Mouse (Mus musculus) adrenal gland, postnatal 0 days (tissue): ENCODE results near the gene Otud3. TPM values are rescaled to one million over a fixed set of nuclear protein-coding genes. Genes with fewer than 3 reads are reported as not detected.

Experiments
- polyA plus RNA-seq: library from polyadenylated mRNA; unstranded; fragments of >200 nt; fragmentation: Nextera tagmentation; extraction: Ambion mirVana; gene quantifications from 2 replicates; pipeline ENCODE4 v1.2.1, GENCODE M21; 2015

Otud3 gene
- polyA plus RNA-seq: 2.4 and 3.1 TPM in 2 replicates

DNA sequence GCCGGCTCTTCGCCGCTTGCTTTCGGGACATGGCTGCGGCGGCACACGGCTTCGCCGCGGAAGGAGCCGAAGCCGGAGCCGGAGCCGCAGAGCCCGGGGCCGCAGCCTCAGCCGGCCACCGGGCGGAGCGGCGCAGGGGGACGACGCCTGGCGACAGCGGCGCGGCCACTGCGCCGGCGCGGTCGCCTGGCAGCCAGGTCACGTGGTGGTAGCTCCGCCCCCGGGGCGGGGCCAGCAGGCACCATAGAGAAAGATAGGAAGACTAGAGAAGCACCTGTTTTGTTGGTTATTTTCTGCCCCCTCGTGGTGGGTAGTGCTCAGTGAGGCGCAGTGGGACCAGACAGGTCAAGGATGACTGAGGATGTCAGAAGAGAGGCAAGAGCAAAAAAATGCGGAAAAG, at the start of gene Otud3:
TSS of gene Otud3 (minus strand) at position 149 of the 400 bp plus-strand sequence.

DNA sequence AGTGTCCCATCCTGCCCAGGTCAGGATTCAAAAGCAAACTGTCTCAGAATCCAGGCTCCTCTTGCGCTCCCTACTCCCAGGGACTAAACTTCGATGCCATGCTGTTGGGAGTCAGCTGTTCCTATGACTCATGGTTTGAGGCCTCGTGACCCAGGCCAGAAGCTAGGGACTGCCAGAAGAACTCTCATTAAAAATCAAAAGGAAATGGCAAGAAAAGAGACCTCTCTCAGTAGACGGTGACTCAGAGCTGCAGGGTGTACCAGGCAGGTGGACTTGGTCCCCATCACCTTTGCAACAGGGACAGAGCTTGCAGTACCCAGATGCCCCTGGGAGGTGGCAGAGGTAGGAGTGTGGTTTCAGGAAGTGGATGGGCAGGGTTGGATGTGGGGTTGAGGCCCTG, 36.0 kb downstream of the Otud3 start, which contains the start of gene Pla2g2e:
TSS of gene Pla2g2e (plus strand) at position 212 of the 400 bp plus-strand sequence.

DNA sequence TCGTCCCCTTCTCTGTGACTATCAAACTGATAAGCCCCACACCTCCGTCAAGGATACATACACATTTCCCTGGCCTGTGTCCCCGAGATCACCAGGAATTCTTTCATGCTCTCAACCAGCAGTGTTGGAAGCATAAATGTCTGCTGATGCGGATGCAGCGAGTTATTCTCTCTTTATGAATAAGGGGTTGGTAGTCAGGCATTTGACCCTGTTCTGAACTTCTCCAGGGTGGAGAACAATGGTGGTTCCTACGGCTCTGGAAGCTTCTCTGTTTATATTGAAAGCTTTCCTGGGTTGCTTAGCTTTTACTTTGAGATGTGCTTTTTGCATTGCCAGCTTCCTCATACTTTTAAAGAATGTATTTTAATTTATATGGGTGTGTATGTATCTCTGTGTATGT, 39.9 kb downstream of the Otud3 start, which contains the start of gene Gm13030:
TSS of gene Gm13030 (minus strand) at position 101 of the 400 bp plus-strand sequence.

DNA sequence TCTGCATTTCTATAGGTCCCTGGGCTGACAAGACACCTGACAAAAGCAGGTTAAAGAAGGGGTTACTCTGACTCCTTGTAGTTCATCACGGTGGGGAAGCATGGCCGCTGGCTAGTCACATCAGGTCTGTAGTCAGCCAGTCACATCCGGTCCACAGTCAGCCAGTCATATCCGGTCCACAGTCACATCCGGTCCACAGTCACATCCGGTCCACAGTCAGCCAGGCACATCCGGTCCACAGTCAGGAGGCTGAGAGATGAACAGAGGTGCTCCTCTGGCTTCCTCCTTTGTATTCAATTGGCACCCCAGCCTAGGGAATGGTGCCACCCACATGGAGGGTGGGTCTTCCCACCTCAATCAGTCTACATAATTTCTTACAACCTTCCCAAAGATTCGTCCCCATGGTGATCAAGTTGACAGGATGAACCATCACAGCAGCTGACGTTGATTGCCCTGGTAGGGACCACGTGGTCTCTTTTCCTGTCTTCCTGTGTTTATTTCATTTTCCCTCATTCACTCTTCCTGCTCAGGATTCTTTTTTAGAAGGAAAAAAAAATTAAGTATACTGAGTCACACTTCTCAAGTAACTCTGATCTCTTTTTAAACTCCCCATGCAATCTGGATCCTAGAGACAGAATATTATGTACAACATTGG, 50.3 kb downstream of the Otud3 start, which contains the start of gene Pla2g5:
TSS of gene Pla2g5 (minus strand) at position 139 of the 655 bp plus-strand sequence.

Other genes with a start within 250 kb of the Otud3 start
- 1.3 TPM in 2 replicates for gene Pla2g2c, start 189.2 kb downstream of the Otud3 start, polyA plus RNA-seq
- 0.61 and 1.2 TPM in 2 replicates for gene Ubxn10, start 176.8 kb downstream of the Otud3 start, polyA plus RNA-seq
- gene Pla2g2f, start 156.3 kb downstream of the Otud3 start, polyA plus RNA-seq: 8.4 and 9.8 TPM in 2 replicates
- gene Pla2g2d, start 138.2 kb downstream of the Otud3 start, polyA plus RNA-seq: 1.6 and 2.0 TPM in 2 replicates
- gene Pla2g5, start 50.5 kb downstream of the Otud3 start, polyA plus RNA-seq: 51.0 and 71.1 TPM in 2 replicates
- gene Gm13030, start 40.0 kb downstream of the Otud3 start, polyA plus RNA-seq: not detected in 2 replicates
- 0.50 TPM in 1 of 2 replicates, not detected in the other for gene Pla2g2e, start 36.0 kb downstream of the Otud3 start, polyA plus RNA-seq
- 0.11 and 0.30 TPM in 2 replicates for gene Rnf186, start 53.2 kb upstream of the Otud3 start, polyA plus RNA-seq
- gene Tmco4, start 58.9 kb upstream of the Otud3 start, polyA plus RNA-seq: 6.9 and 9.6 TPM in 2 replicates
- gene Htr6, start 161.6 kb upstream of the Otud3 start, polyA plus RNA-seq: 0.06 and 0.09 TPM in 2 replicates
- gene Nbl1, start 179.0 kb upstream of the Otud3 start, polyA plus RNA-seq: 106 and 199 TPM in 2 replicates
- gene Minos1, start 217.2 kb upstream of the Otud3 start, polyA plus RNA-seq: 1,209 and 1,611 TPM in 2 replicates